Mouse (Mus musculus): ENCODE data around the gene Rln1.

Rln1 gene

DNA sequence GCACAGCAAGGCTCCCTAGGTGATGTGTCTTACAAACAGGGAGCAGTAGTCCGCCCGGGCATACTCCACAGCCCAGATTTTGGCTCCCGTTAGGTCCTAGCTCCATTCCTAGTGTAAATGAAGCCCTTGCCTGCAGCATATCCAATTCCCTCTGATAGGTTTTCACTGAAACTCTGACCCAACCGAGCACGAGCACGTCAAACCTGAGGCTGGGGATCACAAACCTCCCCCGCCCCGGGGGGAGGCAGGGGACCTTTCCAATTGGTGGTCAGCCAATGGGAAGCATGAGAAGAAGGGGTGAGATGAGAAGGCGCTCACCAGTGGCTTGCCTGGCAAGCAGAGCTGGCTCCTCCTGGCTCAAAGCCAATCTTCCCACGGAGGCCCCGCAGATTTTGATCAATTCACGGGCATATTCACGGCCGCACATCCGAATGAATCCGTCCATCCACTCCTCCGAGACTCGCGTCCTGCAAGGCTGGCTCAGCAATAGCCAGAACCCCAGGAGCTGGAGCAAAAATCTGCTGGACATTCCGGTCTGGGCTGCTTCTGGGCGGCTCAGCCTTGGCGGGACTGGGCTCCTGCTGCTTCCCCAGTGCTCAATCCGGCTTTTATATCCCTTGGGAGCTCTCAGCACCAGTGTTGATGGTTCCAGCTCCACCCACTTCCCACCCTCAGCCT lies at the start of gene Rln1:
Rln1 (minus strand) TSS at position 603 of the 678 bp plus-strand sequence.
- in situ Hi-C loops (cut with MboI; ENCODE audit: unreplicated experiment in 2 of 2): loop anchor here in 1 of 2 experiments (25.0 kb wide), 1 partner anchor 1897 kb away; the partner anchor contains the start of gene Pum3

DNA sequence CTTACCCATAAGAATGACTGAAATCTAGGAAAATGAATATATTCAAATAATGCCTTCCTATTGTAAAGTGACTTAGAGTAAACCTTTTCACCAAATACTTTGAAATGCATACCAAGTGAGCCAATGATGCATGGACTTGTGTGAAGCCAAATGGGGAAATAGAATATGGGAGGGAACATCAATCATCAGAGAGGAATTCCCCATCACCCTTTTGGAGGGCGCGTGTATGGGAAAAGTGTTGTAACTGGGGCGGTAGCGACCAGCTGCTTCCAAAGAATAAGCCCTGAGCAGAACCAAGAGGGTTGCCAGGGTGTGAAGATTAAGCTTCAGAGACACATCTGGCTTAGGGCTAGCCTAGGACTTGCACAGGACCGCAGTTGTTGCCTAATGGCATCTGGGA lies 48.9 kb upstream of the Rln1 start:
- in situ Hi-C loops (cut with MboI; ENCODE audit: unreplicated experiment in 2 of 2): no loop called here

DNA sequence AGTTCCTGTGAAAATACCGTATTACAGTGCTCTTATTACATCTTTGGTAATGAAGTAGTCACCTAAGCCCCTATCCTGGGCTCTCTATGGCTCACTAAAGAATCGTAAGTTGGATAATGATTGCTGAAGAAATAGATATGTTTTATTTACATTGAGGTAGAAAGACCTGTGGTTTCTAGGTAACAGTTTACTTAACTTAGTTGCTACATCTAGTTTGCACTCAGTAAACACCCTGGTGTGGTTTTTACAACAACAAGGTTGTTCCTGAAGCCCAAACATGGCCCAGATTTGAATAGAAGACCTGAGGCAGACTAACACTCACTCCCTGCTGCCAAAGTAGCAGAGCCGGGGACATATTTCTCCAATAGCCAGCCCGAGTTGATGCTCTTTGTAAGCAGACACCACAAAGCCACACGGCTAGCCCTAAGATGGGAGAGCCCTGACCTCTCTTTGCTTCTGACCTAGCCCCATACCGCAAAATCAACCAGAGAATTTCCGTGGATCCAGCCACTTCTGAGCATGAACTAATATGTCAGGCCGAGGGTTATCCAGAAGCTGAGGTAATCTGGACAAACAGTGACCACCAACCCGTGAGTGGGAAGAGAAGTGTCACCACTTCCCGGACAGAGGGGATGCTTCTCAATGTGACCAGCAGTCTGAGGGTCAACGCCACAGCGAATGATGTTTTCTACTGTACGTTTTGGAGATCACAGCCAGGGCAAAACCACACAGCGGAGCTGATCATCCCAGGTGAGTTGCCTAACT lies 45.6 kb upstream of the Rln1 start:
- in situ Hi-C loops (cut with MboI; ENCODE audit: unreplicated experiment in 2 of 2): no loop called here

- in situ Hi-C loops (cut with MboI; ENCODE audit: unreplicated experiment in 2 of 2): no loop called here
Observed at GRCm38 (mm10) chr19:29376382-29376781, 41.9 kb upstream of the Rln1 start.

DNA sequence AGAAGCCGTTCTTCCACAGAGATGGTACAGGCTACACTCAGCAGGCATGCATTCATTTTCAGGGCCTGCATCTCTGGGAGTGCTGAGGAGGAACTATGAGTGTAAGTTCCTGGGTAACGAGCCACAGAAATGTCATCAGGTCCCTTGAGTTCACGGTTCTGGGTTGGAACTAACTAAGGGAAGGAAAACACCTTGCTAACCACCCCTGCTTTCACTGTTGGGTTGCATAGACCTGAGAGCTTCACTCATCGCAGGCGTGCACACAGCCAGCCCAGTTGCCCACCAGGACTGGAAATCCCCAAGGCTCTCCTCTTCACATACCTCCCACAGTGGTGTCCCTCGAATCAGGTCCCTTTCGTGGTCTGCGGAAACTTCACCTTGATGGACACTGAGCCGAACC lies 40.5 kb upstream of the Rln1 start:
- in situ Hi-C loops (cut with MboI; ENCODE audit: unreplicated experiment in 2 of 2): loop anchor here in 1 of 2 experiments (25.0 kb wide), 1 partner anchor 437 kb away; the partner anchor contains the start of genes 9930021J03Rik and Ranbp6

DNA sequence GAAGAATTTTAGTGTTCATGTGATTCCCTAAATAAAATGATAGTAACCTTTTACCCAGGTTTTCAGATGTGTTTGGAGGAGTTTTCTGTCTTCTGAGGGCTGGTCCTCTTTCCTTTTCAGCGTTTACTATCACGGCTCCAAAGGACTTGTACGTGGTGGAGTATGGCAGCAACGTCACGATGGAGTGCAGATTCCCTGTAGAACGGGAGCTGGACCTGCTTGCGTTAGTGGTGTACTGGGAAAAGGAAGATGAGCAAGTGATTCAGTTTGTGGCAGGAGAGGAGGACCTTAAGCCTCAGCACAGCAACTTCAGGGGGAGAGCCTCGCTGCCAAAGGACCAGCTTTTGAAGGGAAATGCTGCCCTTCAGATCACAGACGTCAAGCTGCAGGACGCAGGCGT lies 39.0 kb upstream of the Rln1 start:
- in situ Hi-C loops (cut with MboI; ENCODE audit: unreplicated experiment in 2 of 2): loop anchor here in 1 of 2 experiments (25.0 kb wide), 1 partner anchor 439 kb away; the partner anchor contains the start of genes 9930021J03Rik and Ranbp6

- in situ Hi-C loops (cut with MboI; ENCODE audit: unreplicated experiment in 2 of 2): loop anchor here in 1 of 2 experiments (25.0 kb wide), 1 partner anchor 440 kb away; the partner anchor contains the start of genes 9930021J03Rik and Ranbp6
Observed at GRCm38 (mm10) chr19:29372621-29373020, 38.2 kb upstream of the Rln1 start.

- in situ Hi-C loops (cut with MboI; ENCODE audit: unreplicated experiment in 2 of 2): loop anchor here in 1 of 2 experiments (25.0 kb wide), 1 partner anchor 440 kb away; the partner anchor contains the start of genes 9930021J03Rik and Ranbp6
Observed at GRCm38 (mm10) chr19:29372138-29372537, 37.7 kb upstream of the Rln1 start.

GRCm38 (mm10) chr19:29371284-29372081 lies 37.0 kb upstream of the Rln1 start:
- in situ Hi-C loops (cut with MboI; ENCODE audit: unreplicated experiment in 2 of 2): loop anchor here in 1 of 2 experiments (25.0 kb wide), 1 partner anchor 441 kb away; the partner anchor contains the start of genes 9930021J03Rik and Ranbp6

GRCm38 (mm10) chr19:29370545-29371283 lies 36.2 kb upstream of the Rln1 start:
- in situ Hi-C loops (cut with MboI; ENCODE audit: unreplicated experiment in 2 of 2): loop anchor here in 1 of 2 experiments (25.0 kb wide), 1 partner anchor 442 kb away; the partner anchor contains the start of genes 9930021J03Rik and Ranbp6

GRCm38 (mm10) chr19:29370112-29370511 lies 35.6 kb upstream of the Rln1 start:
- in situ Hi-C loops (cut with MboI; ENCODE audit: unreplicated experiment in 2 of 2): loop anchor here in 1 of 2 experiments (25.0 kb wide), 1 partner anchor 442 kb away; the partner anchor contains the start of genes 9930021J03Rik and Ranbp6

GRCm38 (mm10) chr19:29368671-29369309 lies 34.3 kb upstream of the Rln1 start:
- in situ Hi-C loops (cut with MboI; ENCODE audit: unreplicated experiment in 2 of 2): loop anchor here (5.0 to 25.0 kb wide), 4 partner anchors 49 to 444 kb away; partner anchors contain the start of genes 9930021J03Rik (in 1 of the 2) and Ranbp6 (in 1 of the 2)

- in situ Hi-C loops (cut with MboI; ENCODE audit: unreplicated experiment in 2 of 2): loop anchor here (5.0 to 25.0 kb wide), 4 partner anchors 49 to 444 kb away; partner anchors contain the start of genes 9930021J03Rik (in 1 of the 2) and Ranbp6 (in 1 of the 2)
Observed at GRCm38 (mm10) chr19:29368041-29368440, 33.6 kb upstream of the Rln1 start.

- in situ Hi-C loops (cut with MboI; ENCODE audit: unreplicated experiment in 2 of 2): loop anchor here (5.0 to 25.0 kb wide), 4 partner anchors 50 to 445 kb away; partner anchors contain the start of genes 9930021J03Rik (in 1 of the 2) and Ranbp6 (in 1 of the 2)
Observed at GRCm38 (mm10) chr19:29366969-29367622, 32.6 kb upstream of the Rln1 start, which contains the start of the genes Plgrkt and Cd274. Gene Plgrkt, minus strand, starts transcription at chr19:29367390. Gene Cd274, plus strand, starts transcription at chr19:29367455.

DNA sequence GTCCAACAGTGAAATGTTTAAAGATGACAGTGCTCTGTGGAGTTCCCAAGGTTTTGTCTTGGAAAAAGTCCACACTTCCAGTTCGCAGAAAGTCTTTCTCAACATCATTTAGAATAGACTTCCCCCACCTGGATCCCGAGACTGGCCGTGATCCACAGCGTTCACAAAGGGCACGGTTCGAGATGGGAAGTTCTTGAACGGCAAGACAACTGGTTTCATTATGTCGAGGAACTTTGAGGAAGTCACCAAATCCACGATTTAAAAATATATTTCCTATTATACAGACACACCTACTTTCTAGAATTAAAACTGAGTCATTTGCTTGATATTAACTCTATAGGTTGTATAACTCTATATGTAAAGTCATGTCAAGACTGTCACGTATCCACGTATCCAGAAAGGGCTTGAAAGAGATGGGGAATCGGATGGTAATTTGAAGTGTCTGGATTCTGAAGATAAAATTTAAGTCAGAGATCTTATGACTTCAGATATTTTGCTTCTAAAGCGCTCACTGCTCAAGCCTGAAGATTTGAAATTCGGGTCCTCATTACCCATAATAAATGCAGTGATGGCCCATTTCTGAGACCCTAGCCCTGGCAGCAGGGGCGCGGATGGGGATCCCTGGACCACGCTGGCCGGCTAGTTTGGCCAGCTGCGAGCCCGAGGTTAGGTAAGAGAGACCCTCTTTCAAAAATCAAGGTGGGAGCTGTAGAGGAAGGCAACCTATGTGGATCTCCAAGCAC lies 31.9 kb upstream of the Rln1 start:
- in situ Hi-C loops (cut with MboI; ENCODE audit: unreplicated experiment in 2 of 2): loop anchor here (5.0 to 25.0 kb wide), 4 partner anchors 51 to 446 kb away; partner anchors contain the start of genes 9930021J03Rik (in 1 of the 2) and Ranbp6 (in 1 of the 2)

GRCm38 (mm10) chr19:29365105-29365504 lies 30.6 kb upstream of the Rln1 start:
- in situ Hi-C loops (cut with MboI; ENCODE audit: unreplicated experiment in 2 of 2): loop anchor here (5.0 to 25.0 kb wide), 4 partner anchors 52 to 447 kb away; partner anchors contain the start of genes 9930021J03Rik (in 1 of the 2) and Ranbp6 (in 1 of the 2)

GRCm38 (mm10) chr19:29364076-29364475 lies 29.6 kb upstream of the Rln1 start:
- in situ Hi-C loops (cut with MboI; ENCODE audit: unreplicated experiment in 2 of 2): loop anchor here (10.0 to 25.0 kb wide), 2 partner anchors 121 to 448 kb away; partner anchors contain the start of genes 9930021J03Rik (in 1 of the 2) and Ranbp6 (in 1 of the 2)
